Mouse (Mus musculus): ENCODE measurements around the gene Trmt61a.
A peak's percentile ranks its signal among the peaks of the same experiment; 100 is the strongest.
"Not testable (repeated sequence)": the region's sequence is repeated elsewhere in the genome, so short reads cannot be mapped to it uniquely, and the experiment has no call there.

The Trmt61a gene

GRCm38 (mm10) chr12:111677882-111678669 is at the start of gene Trmt61a:
Gene Trmt61a (plus strand): TSS chr12:111678105.
- DNase-seq, result peak; percentile 94 to 96

GRCm38 (mm10) chr12:111648061-111648645 is 29.8 kb upstream of the Trmt61a start:
- peak; percentile 58 to 69 for DNase-seq

DNA sequence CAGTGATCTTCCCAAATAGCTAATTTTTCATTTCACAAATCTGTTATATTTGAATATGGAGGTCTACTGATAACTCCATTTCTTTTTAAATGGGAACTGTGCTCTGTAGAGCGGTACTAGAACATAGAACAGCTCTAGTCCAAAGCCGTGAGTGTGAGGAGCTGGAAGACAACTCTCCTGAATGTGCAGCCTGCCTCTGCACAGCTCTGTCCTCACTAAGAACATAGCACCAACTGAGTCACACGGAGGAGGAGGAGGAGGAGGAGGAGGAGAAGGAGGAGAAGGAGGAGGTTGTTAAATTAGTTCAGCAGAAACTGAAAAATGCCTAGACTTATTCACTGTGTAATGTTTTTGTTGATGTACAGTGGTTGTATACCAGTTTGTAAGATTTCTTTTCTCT is 25.0 kb upstream of the Trmt61a start:
- no peak for DNase-seq

DNA sequence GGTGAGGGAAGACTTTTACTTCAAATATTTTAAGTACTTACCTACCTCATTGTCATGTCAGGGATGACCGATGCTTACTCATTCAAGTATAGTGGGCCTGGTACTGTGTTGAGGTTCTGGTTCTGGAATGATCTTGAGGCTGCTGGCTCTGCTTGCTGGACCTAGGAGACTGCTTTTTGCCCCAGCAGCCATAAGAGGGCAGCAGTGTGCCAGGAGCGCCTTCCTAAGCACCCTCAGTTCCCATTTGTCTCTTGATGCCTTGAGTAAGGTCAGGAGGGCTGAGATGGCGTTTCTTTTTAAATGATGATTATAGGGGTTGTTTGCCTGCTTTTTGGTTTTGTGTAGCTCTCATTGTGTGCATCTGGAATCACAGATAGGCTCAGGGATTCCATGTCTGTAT is 24.5 kb upstream of the Trmt61a start:
- peak; percentile 78 to 79 for DNase-seq

DNA sequence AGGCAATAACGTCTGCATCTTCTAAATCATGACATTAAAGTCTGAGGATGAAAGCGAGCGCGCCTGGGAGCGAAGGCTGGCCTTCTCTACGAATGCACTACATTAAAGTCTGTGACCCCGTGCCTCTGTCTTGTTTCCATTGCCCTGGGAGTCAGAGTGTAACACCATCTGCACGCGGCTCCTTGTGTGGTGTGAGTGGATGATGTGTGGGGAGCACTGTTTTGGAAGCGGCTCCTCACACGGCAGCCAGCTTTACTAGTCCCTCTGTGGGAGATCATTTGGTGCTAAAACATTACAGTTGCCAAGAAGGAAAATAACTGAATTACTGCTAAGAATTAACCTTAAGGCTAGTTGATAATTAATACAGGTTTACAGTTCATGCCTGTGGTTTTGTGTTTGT is 22.2 kb upstream of the Trmt61a start:
- peak; percentile 52 to 83 for DNase-seq

DNA sequence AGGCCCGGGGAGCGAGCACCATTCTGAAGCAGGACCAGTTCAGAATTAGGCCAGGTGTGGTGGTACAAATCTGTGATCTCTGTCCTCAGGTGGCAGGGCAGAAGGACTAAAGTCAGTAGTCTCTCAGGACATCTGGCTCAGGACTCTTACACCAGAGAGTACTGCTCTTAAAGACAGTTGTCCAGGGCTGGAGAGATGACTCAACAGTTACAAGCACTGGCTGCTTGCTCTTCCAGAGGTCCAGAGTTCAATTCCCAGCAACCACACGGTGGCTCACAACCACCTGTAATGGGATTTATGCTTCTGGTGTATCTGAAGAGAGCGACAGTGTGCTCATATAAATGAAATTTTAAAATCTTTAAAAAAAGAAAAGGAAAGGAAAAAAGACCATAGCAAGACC is 18.6 kb upstream of the Trmt61a start:
- peak in 1 of 2 experiments; percentile 38 for DNase-seq

DNA sequence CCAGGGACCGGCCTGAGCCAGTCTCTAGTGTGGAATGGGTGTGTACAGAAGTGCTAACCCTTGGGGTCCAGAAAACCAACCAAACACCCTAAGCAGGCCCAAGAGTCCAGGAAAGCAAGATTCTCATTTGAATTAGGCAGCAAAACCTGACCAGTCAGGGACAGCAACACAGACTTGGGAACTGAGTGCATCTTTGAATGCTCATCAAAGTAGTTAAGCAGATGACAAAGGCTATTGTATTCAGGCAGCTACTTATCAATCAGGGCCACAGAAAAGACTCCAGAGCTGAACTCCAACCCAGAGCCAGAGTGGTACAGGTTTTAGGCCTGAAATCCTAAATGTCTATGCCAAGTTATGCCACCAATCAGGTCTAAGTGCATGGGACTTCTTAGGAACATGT is 17.3 kb upstream of the Trmt61a start:
- no peak for DNase-seq

DNA sequence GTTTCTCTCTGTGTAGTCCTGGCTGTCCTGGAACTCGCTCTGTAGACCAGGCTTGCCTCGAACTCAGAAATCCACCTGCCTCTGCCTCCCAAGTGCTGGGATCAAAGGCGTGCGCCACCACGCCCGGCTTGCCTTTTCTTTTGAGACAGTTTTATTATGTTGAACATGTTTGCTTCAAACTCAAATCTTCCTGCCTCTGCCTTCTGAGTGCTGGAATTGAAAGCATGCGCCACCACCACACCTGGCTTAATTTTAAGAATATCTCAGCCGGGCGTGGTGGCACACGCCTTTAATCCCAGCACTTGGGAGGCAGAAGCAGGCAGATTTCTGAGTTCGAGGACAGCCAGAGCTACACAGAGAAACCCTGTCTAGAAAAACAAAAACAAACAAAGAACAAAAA is 16.4 kb upstream of the Trmt61a start:
- not testable (repeated sequence) for DNase-seq

- no peak for DNase-seq
Observed at GRCm38 (mm10) chr12:111663228-111664143, 14.4 kb upstream of the Trmt61a start.

GRCm38 (mm10) chr12:111664144-111664634 is 13.7 kb upstream of the Trmt61a start:
- DNase-seq, result peak in 1 of 2 experiments; percentile 54

DNA sequence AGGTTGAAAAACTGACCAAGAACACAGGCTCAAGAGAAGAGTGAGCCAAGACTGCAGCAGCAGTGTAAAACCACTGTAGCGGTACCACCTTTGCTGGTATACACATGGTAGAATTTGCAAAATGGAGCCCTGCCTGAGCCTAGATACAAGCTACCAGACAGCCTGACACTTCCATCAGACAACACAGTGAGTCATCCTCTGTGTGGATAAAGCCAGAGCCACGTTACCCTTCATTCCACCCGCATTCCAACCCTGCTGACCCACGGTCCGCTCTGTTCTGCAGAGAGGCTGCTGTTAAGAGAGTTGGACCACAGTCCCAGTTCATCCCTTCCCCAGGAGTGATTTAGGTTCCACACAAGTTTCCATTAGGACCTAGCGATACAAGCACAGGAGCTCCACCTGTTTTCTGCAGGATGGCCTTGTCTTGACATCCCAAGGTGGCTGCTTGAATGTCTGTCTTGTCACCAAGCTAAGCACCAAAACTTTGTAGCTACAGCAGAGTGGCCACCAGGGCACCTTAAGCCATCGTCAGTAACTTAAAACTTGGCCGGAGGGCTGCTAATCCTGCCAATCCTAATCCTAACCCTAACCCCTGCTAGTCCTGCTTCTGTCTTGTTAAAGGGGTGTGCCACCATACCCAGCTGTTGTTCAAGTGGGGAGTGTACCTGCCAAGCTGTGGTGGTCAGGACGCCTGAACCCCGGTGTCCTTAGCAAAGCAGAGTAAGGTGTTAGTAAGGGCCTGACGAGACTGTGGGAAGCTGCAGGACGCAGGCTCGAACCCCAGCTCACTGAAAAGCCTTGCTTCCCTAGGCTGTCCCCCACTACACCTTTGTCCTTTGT is 12.6 kb upstream of the Trmt61a start:
- peak in 1 of 2 experiments; percentile 36 for DNase-seq

GRCm38 (mm10) chr12:111666380-111666779 is 11.5 kb upstream of the Trmt61a start:
- DNase-seq, result no peak

GRCm38 (mm10) chr12:111667421-111667820 is 10.5 kb upstream of the Trmt61a start:
- peak in 1 of 2 experiments; percentile 32 for DNase-seq

GRCm38 (mm10) chr12:111668457-111668912 is 9.4 kb upstream of the Trmt61a start:
- peak; percentile 96 to 100 for DNase-seq

DNA sequence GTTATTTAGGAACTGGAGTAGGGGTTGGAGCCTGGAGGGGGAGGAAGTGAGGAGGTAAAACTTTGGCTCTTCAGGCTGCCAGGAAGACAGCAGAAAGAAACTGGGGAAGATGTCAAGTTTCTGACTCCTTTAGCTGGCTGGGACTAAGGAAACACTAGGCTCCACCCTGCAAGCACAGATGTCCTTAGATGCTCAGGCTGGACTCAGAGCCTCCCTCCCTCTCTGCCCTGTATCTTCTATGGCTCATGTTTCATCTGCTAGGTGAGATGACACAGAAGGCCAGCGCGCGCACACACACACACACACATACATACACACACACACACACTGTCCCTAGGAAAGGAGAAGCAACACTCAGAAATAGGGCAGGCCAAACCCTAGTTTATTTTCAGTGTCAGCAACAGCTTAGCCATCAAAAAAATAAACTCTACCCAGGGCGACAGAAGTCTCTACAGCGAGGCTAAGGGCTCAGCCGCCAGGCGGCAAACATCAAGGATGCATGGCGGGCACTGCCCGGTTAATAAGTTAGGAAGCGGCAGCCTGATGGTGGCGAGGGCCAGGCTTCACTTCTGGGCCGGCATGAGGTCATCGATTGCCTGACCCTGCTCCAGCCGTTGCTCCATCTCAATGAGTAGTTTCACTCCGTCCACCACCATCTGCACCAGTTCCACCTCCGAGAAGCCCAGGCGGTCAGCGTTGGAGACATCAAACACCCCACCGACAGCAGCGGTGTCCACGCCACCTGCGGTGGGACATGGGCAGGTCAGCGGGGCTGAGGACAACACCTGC is 8.7 kb upstream of the Trmt61a start:
- DNase-seq, result peak; percentile 34 to 65

DNA sequence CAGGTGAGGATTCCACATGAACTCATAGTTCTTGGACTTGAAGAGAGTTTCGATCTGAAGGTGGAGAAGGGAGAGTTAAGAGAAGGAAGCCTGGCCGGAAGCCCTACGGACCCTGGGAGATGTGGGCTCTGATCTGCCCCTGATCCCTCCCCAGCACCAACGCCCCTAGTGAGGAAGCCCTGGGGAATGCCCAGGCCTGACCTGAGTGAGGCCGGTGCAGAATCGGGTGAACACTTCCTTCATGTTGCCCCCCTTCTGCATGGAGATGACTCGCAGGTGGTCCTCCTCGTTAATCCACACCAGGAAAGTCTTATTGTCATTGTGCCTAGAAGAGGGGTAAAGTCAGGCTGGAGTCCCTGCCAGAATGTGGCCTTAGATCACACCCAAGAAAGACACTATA is 7.9 kb upstream of the Trmt61a start:
- DNase-seq, result no peak

DNA sequence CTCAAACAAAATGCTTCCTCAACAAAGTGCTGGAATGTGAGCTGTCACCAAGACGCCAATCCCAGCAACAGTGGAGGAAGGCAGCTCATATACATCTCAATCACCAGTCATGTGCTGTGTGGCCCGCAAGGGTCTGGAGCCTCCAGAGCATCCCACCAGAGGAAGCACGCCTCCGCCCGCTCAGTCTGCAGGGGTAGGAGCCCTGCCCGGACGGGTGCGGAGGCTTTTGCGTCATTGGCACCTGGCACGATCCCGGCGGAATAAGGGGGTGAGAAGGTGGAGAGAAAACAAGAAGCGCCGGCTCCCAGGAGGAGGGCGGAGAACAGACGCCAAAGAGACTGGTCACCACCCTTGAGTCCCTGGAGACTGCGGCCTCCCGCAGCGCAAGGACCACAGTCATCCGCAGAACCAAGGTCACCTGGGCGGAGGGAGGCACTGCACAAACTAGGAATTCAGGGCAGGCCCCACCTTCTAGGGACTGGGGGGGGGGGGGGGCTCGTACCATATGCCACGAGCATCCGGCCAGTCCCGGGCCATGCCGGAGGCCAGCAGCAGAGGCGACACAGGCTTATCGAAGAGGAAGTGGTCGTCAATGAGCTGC is 7.4 kb upstream of the Trmt61a start:
- peak; percentile 45 to 75 for DNase-seq

DNA sequence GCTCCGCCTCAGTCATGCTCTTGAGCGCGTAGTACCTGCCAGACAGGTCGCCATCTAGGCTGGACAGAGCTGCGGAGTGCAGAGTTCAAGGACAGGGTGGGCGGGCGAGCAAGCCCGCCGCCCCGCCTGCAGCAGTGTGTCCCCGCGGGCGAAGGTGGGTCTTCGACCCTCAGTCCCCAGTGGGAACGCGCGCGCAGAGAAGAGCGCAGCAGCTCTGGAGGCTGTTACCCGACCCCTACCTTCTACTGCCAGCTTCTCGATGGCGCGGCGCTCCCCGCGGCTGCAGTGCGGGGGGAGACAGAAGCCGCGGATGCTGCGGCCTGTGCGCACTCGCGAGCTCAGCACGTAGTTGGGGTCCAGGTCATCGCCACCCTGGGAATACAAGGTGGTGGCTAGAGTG is 6.9 kb upstream of the Trmt61a start:
- no peak for DNase-seq

DNA sequence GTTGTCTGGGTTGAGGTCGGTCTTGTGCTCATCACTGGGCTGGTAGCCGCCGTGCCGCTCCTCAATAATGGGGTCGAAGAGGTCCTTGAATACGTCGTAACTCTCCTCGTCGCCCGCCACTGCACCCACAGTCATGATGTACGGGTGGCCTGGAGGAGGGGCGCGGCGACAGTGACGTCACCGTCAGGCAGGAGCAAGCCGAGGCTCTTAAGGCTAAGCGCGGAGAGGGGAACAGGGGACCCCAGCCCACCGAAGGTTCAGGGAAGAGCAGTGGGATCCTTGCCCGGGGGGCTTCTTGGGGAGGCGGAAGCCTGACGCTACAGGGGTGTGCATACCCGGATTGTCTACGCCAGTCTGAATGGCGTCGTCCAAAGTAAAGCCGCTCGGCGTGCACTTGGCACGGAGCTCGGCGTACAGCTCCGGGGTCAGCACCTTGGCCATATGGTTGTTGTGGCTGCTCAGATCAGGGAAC is 6.4 kb upstream of the Trmt61a start:
- DNase-seq, result peak; percentile 69 to 80

DNA sequence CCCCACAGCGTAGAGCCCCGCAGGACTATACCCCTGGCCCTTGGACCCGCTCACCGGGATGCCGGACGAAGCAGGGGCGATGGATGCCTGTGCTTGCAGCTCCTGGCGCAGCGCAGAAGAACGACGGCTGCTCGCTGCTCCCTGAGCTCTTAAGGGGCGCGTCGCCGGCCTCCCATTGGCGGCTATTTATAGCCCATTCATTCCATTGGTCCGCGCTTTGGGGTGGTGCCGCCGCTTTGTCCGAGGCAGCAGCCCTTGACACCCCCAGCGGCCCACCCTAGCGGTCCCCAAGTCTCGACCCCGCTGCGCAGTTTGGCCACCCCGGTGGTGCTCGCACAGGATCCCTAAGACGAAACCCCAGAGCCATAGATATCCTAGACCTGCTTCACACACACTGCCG is 5.7 kb upstream of the Trmt61a start, which contains the start of gene Ckb:
Gene Ckb, minus strand, starts transcription at position 163 of the 400 bp plus-strand sequence.
- peak; percentile 81 to 92 for DNase-seq
